Comparison of ENCODE assay signal across 20 mouse cellular contexts in genomic region chr11:50493123-50493476, GRCm38 (mm10).
A peak's percentile ranks its signal among the peaks of the same experiment; 100 is the strongest.
DNase-seq lines count a peak whose midpoint lies in the region; ATAC-seq and TF ChIP-seq lines count a peak whose summit lies in the region.
"Had no signal": no experiment of that assay in that cellular context is flagged by ENCODE, and none has a peak within 500 bp of the region (broad histone marks: within the 10 kb centered on the region; RNA-seq: fewer than 3 reads in every experiment).

No protein-coding gene starts in this region.

- H3K9ac ChIP-seq in forebrain, postnatal 0 days, result no peak overlapping the region
- no peak overlapping the region for H3K9ac ChIP-seq in midbrain, embryonic 13.5 days (replicated peaks)
- H3K9ac ChIP-seq: embryonic facial prominence, embryonic 12.5 days; kidney, embryonic 15.5 days; limb, embryonic 13.5 days; liver, embryonic 13.5 days; lung, embryonic 14.5 days; stomach, embryonic 15.5 days had no signal

- H3K27ac ChIP-seq in forebrain, embryonic 10.5 days, result peak overlapping the region; percentile 74; the same call in 1 of the 2 replicates
- H3K27ac ChIP-seq in forebrain, postnatal 0 days (ENCODE audit: low read depth, low read length), result peak overlapping the region; percentile 73; the same call in 1 of the 2 replicates
- H3K27ac ChIP-seq in midbrain, embryonic 13.5 days, result peak overlapping the region; percentile 80
- H3K27ac ChIP-seq: kidney, embryonic 15.5 days; limb, embryonic 13.5 days; liver, embryonic 13.5 days; macrophage; stomach, embryonic 15.5 days had no signal

- H3K4me3 ChIP-seq in forebrain, embryonic 10.5 days, result no peak overlapping the region
- H3K4me3 ChIP-seq in forebrain, postnatal 0 days (ENCODE audit: low read depth, low read length), result no peak overlapping the region
- H3K4me3 ChIP-seq in midbrain, embryonic 13.5 days (replicated peaks), result no peak overlapping the region
- H3K4me3 ChIP-seq: embryonic facial prominence, embryonic 12.5 days; kidney, embryonic 15.5 days; limb, embryonic 13.5 days; liver, embryonic 13.5 days; stomach, embryonic 15.5 days had no signal

- DNase-seq in brain, adult 2 months (ENCODE audit: low read depth, low spot score), result peak; percentile 9
- DNase-seq in forebrain, embryonic 10.5 days (ENCODE audit: extremely low spot score, low spot score), result no peak
- no peak for DNase-seq in forebrain, postnatal 0 days
- DNase-seq in lung, postnatal 14 days, result no peak
- no peak for DNase-seq in left cerebral cortex, adult 18-20 months (ENCODE audit: low spot score in 2 of 2)
- DNase-seq: adrenal gland, adult 2 months; cerebellum, adult 9-10 months; kidney, postnatal 4 days; liver, embryonic 13.5 days; lung, embryonic 14.5 days; retina, postnatal 1 day; thymus, adult 18-20 months had no signal

- no peak overlapping the region for H3K4me2 ChIP-seq in forebrain, postnatal 0 days (ENCODE audit: low read depth)
- H3K4me2 ChIP-seq in midbrain, embryonic 13.5 days (replicated peaks), result no peak overlapping the region
- H3K4me2 ChIP-seq: embryonic facial prominence, embryonic 12.5 days; kidney, embryonic 15.5 days; limb, embryonic 13.5 days; liver, embryonic 13.5 days; lung, embryonic 14.5 days; stomach, embryonic 15.5 days had no signal

- H3K27me3 ChIP-seq in forebrain, embryonic 10.5 days (ENCODE audit: poor library complexity, severe bottlenecking), result no peaks in the 10 kb centered on the region
- no peaks in the 10 kb centered on the region for H3K27me3 ChIP-seq in forebrain, postnatal 0 days (ENCODE audit: insufficient read depth, low read length)
- H3K27me3 ChIP-seq in midbrain, embryonic 13.5 days, result no peaks in the 10 kb centered on the region
- H3K27me3 ChIP-seq: embryonic facial prominence, embryonic 12.5 days; kidney, embryonic 15.5 days; limb, embryonic 13.5 days; liver, embryonic 13.5 days; stomach, embryonic 15.5 days had no signal

- no peaks in the 10 kb centered on the region for H3K9me3 ChIP-seq in forebrain, embryonic 10.5 days
- no peaks in the 10 kb centered on the region for H3K9me3 ChIP-seq in forebrain, postnatal 0 days (ENCODE audit: low read length)
- H3K9me3 ChIP-seq in midbrain, embryonic 13.5 days, result no peaks in the 10 kb centered on the region
- H3K9me3 ChIP-seq: embryonic facial prominence, embryonic 12.5 days; kidney, embryonic 15.5 days; limb, embryonic 13.5 days; liver, embryonic 13.5 days; stomach, embryonic 15.5 days had no signal

- 93% methylated on average over 5 of the region's 5 CpGs for WGBS in forebrain, embryonic 10.5 days
- WGBS in forebrain, postnatal 0 days, result 64% methylated on average over 5 of the region's 5 CpGs
- 95% methylated on average over 5 of the region's 5 CpGs for WGBS in midbrain, embryonic 13.5 days

- no peaks in the 10 kb centered on the region for H3K36me3 ChIP-seq in forebrain, embryonic 10.5 days (replicated peaks)
- H3K36me3 ChIP-seq in forebrain, postnatal 0 days (ENCODE audit: insufficient read depth), result no peaks in the 10 kb centered on the region
- no peaks in the 10 kb centered on the region for H3K36me3 ChIP-seq in midbrain, embryonic 13.5 days
- H3K36me3 ChIP-seq: embryonic facial prominence, embryonic 12.5 days; kidney, embryonic 15.5 days; limb, embryonic 13.5 days; liver, embryonic 13.5 days; stomach, embryonic 15.5 days had no signal

- peaks cover 9% of the 10 kb centered on the region for H3K4me1 ChIP-seq in forebrain, embryonic 10.5 days
- 0 out of 2 replicates have a peak, but pooled peaks cover 10% of the 10 kb centered on the region for H3K4me1 ChIP-seq in forebrain, postnatal 0 days (ENCODE audit: insufficient read depth)
- H3K4me1 ChIP-seq in midbrain, embryonic 13.5 days (replicated peaks), result peaks cover 21% of the 10 kb centered on the region
- H3K4me1 ChIP-seq: embryonic facial prominence, embryonic 12.5 days; kidney, embryonic 15.5 days; liver, embryonic 13.5 days; stomach, embryonic 15.5 days had no signal

- no peak for ATAC-seq in forebrain, postnatal 0 days
- no peak for ATAC-seq in midbrain, embryonic 13.5 days
- no peak for ATAC-seq in inflammation-experienced regulatory T-cells, adult 6 months
- ATAC-seq: intestine, postnatal 0 days had no signal

- TF ChIP-seq CTCF in forebrain, postnatal 0 days (IDR thresholded peaks at IDR 0.05; ENCODE audit: low read depth), result no peak
